Mouse (Mus musculus): Measurements from ENCODE around the gene Pld6. TPM values are rescaled to one million over a fixed set of nuclear protein-coding genes. Genes with fewer than 3 reads are reported as not detected.

The Pld6 gene
- polyA plus RNA-seq, 1 experiment from 2014 or later = 7.3 TPM

- no peak for TF ChIP-seq EP300 (IDR thresholded peaks at IDR 0.05)
- TF ChIP-seq CTCF (IDR thresholded peaks at IDR 0.05) = no peak
Observed at GRCm38 (mm10) chr11:59774522-59774921, 12.9 kb downstream of the Pld6 start.

GRCm38 (mm10) chr11:59772902-59773301, 14.5 kb downstream of the Pld6 start:
- DNase-seq (ENCODE audit: low spot score) (no peak), ATAC-seq (no peak)
- Histone ChIP-seq H3K36me3 (ENCODE audit: insufficient read depth, low read length) (peaks cover 70% of the 10 kb centered on the region), H3K4me2 (replicated peaks; ENCODE audit: low read depth, low read length) (no peak overlapping the region), H3K27ac (ENCODE audit: low read length) (no peak overlapping the region), H3K27me3 (replicated peaks; ENCODE audit: insufficient read depth, low read length) (no peaks in the 10 kb centered on the region), H3K4me3 (ENCODE audit: low read depth, low read length) (no peak overlapping the region), H3K9ac (replicated peaks; ENCODE audit: low read depth) (no peak overlapping the region), H3K9me3 (ENCODE audit: low read length) (no peaks in the 10 kb centered on the region), H3K4me1 (ENCODE audit: insufficient read depth, low read depth, low read length) (no peaks in the 10 kb centered on the region)
- TF ChIP-seq CTCF (IDR thresholded peaks at IDR 0.05) (no peak), EP300 (IDR thresholded peaks at IDR 0.05) (no peak)
- WGBS = 75% methylated on average over 4 of the region's 4 CpGs

More at GRCm38 (mm10) chr11:59774522-59774921, 12.9 kb downstream of the Pld6 start:
- WGBS = 81% methylated on average over 4 of the region's 4 CpGs
- no peaks in the 10 kb centered on the region for H3K4me1 ChIP-seq (ENCODE audit: insufficient read depth, low read depth, low read length)
- no peaks in the 10 kb centered on the region for H3K9me3 ChIP-seq (ENCODE audit: low read length)
- H3K36me3 ChIP-seq (ENCODE audit: insufficient read depth, low read length) = peaks cover 55% of the 10 kb centered on the region
- no peak overlapping the region for H3K4me2 ChIP-seq (replicated peaks; ENCODE audit: low read depth, low read length)
- no peak for ATAC-seq
- H3K4me3 ChIP-seq (ENCODE audit: low read depth, low read length) = no peak overlapping the region
- DNase-seq (ENCODE audit: low spot score) = no peak
- H3K9ac ChIP-seq (replicated peaks; ENCODE audit: low read depth) = no peak overlapping the region
- H3K27me3 ChIP-seq (replicated peaks; ENCODE audit: insufficient read depth, low read length) = no peaks in the 10 kb centered on the region
- no peak overlapping the region for H3K27ac ChIP-seq (ENCODE audit: low read length)

- TF ChIP-seq EP300 (IDR thresholded peaks at IDR 0.05) = no peak
- no peak for TF ChIP-seq CTCF (IDR thresholded peaks at IDR 0.05)
- Histone ChIP-seq H3K4me2 (replicated peaks; ENCODE audit: low read depth, low read length) (no peak overlapping the region), H3K27ac (ENCODE audit: low read length) (no peak overlapping the region), H3K4me1 (ENCODE audit: insufficient read depth, low read depth, low read length) (no peaks in the 10 kb centered on the region), H3K9me3 (ENCODE audit: low read length) (no peaks in the 10 kb centered on the region), H3K27me3 (replicated peaks; ENCODE audit: insufficient read depth, low read length) (no peaks in the 10 kb centered on the region), H3K36me3 (ENCODE audit: insufficient read depth, low read length) (peaks cover 71% of the 10 kb centered on the region), H3K9ac (replicated peaks; ENCODE audit: low read depth) (no peak overlapping the region), H3K4me3 (ENCODE audit: low read depth, low read length) (no peak overlapping the region)
- DNase-seq (ENCODE audit: low spot score) = no peak
- 90% methylated on average over 2 of the region's 2 CpGs for WGBS
- ATAC-seq = no peak
Observed at GRCm38 (mm10) chr11:59772291-59772690, 15.2 kb downstream of the Pld6 start.

- Histone ChIP-seq H3K4me2 (replicated peaks; ENCODE audit: low read depth, low read length) (no peak overlapping the region), H3K36me3 (ENCODE audit: insufficient read depth, low read length) (peaks cover 68% of the 10 kb centered on the region), H3K4me3 (ENCODE audit: low read depth, low read length) (no peak overlapping the region), H3K4me1 (ENCODE audit: insufficient read depth, low read depth, low read length) (no peaks in the 10 kb centered on the region), H3K9me3 (ENCODE audit: low read length) (no peaks in the 10 kb centered on the region), H3K27ac (ENCODE audit: low read length) (no peak overlapping the region), H3K27me3 (replicated peaks; ENCODE audit: insufficient read depth, low read length) (no peaks in the 10 kb centered on the region), H3K9ac (replicated peaks; ENCODE audit: low read depth) (no peak overlapping the region)
- 80% methylated on average over 7 of the region's 7 CpGs for WGBS
- DNase-seq (ENCODE audit: low spot score) (no peak), ATAC-seq (no peak)
- no peak for TF ChIP-seq EP300 (IDR thresholded peaks at IDR 0.05)
- no peak for TF ChIP-seq CTCF (IDR thresholded peaks at IDR 0.05)
Observed at GRCm38 (mm10) chr11:59770753-59771152, 16.7 kb downstream of the Pld6 start.

- Histone ChIP-seq H3K4me2 (replicated peaks; ENCODE audit: low read depth, low read length) (no peak overlapping the region), H3K27ac (ENCODE audit: low read length) (no peak overlapping the region), H3K4me1 (ENCODE audit: insufficient read depth, low read depth, low read length) (no peaks in the 10 kb centered on the region), H3K27me3 (replicated peaks; ENCODE audit: insufficient read depth, low read length) (no peaks in the 10 kb centered on the region), H3K9me3 (ENCODE audit: low read length) (no peaks in the 10 kb centered on the region), H3K9ac (replicated peaks; ENCODE audit: low read depth) (no peak overlapping the region), H3K36me3 (ENCODE audit: insufficient read depth, low read length) (peaks cover 74% of the 10 kb centered on the region), H3K4me3 (ENCODE audit: low read depth, low read length) (no peak overlapping the region)
- 73% methylated on average over 6 of the region's 6 CpGs for WGBS
- ATAC-seq (no peak), DNase-seq (ENCODE audit: low spot score) (no peak)
- TF ChIP-seq EP300 (IDR thresholded peaks at IDR 0.05) = no peak
- TF ChIP-seq CTCF (IDR thresholded peaks at IDR 0.05) = no peak
Observed at GRCm38 (mm10) chr11:59769738-59770137, 17.7 kb downstream of the Pld6 start.

- Histone ChIP-seq H3K27ac (ENCODE audit: low read length) (no peak overlapping the region), H3K9me3 (ENCODE audit: low read length) (no peaks in the 10 kb centered on the region), H3K4me1 (ENCODE audit: insufficient read depth, low read depth, low read length) (no peaks in the 10 kb centered on the region), H3K9ac (replicated peaks; ENCODE audit: low read depth) (no peak overlapping the region), H3K27me3 (replicated peaks; ENCODE audit: insufficient read depth, low read length) (no peaks in the 10 kb centered on the region), H3K4me3 (ENCODE audit: low read depth, low read length) (no peak overlapping the region), H3K4me2 (replicated peaks; ENCODE audit: low read depth, low read length) (no peak overlapping the region), H3K36me3 (ENCODE audit: insufficient read depth, low read length) (peaks cover 75% of the 10 kb centered on the region)
- ATAC-seq (no peak), DNase-seq (ENCODE audit: low spot score) (no peak)
- 89% methylated on average over 2 of the region's 2 CpGs for WGBS
- TF ChIP-seq EP300 (IDR thresholded peaks at IDR 0.05) (no peak), CTCF (IDR thresholded peaks at IDR 0.05) (no peak)
Observed at GRCm38 (mm10) chr11:59769307-59769706, 18.1 kb downstream of the Pld6 start.

GRCm38 (mm10) chr11:59760796-59761195, 26.6 kb downstream of the Pld6 start:
- Histone ChIP-seq H3K4me1 (ENCODE audit: insufficient read depth, low read depth, low read length) (no peaks in the 10 kb centered on the region), H3K27ac (ENCODE audit: low read length) (no peak overlapping the region), H3K4me3 (ENCODE audit: low read depth, low read length) (no peak overlapping the region), H3K27me3 (replicated peaks; ENCODE audit: insufficient read depth, low read length) (no peaks in the 10 kb centered on the region), H3K9me3 (ENCODE audit: low read length) (no peaks in the 10 kb centered on the region), H3K4me2 (replicated peaks; ENCODE audit: low read depth, low read length) (no peak overlapping the region), H3K36me3 (ENCODE audit: insufficient read depth, low read length) (peaks cover 54% of the 10 kb centered on the region), H3K9ac (replicated peaks; ENCODE audit: low read depth) (no peak overlapping the region)
- WGBS = 95% methylated on average over 6 of the region's 6 CpGs
- ATAC-seq = no peak
- TF ChIP-seq EP300 (IDR thresholded peaks at IDR 0.05) (no peak), CTCF (IDR thresholded peaks at IDR 0.05) (no peak)
- no peak for DNase-seq (ENCODE audit: low spot score)
